Mouse (Mus musculus) intestine, postnatal 0 days (tissue): Measurements from ENCODE around the gene Cdv3. TPM values are rescaled to one million over a fixed set of nuclear protein-coding genes. Genes with fewer than 3 reads are reported as not detected.
"Not testable (repeated sequence)": the region's sequence is repeated elsewhere in the genome, so short reads cannot be mapped to it uniquely, and the experiment has no call there.

Experiments
- ATAC-seq: fragments of 200-750 bp; cut with Nextera tagmentation; 2 replicates; pipeline ENCODE4 v1.8.0; 2017; ENCODE audit warnings: mild to moderate bottlenecking, moderate TSS enrichment, moderate library complexity
- H3K27ac ChIP-seq: fragments of 300-500 bp; sonication (generic); 2 replicates; pipeline ENCODE4 v1.5.1; 2014; ENCODE audit warnings: mild to moderate bottlenecking, low read depth, low read length, moderate library complexity
- H3K27me3 ChIP-seq: fragments of 300-500 bp; sonication (generic); replicated peaks from 2 replicates; pipeline ENCODE4 v1.6.1; 2014; ENCODE audit warnings: low read length, mixed read lengths; ENCODE audit not compliant: control insufficient read depth, insufficient read depth
- H3K36me3 ChIP-seq: fragments of 300-500 bp; sonication (generic); 2 replicates; pipeline ENCODE4 v1.6.1; 2014; ENCODE audit warnings: mild to moderate bottlenecking, moderate library complexity; ENCODE audit not compliant: control insufficient read depth, insufficient read depth
- H3K4me1 ChIP-seq: fragments of 300-500 bp; sonication (generic); replicated peaks from 2 replicates; pipeline ENCODE4 v1.6.1; 2014; ENCODE audit warnings: antibody characterized with exemption, low read length, mixed read lengths; ENCODE audit not compliant: control insufficient read depth, insufficient read depth
- H3K4me2 ChIP-seq: fragments of 300-500 bp; sonication (generic); replicated peaks from 2 replicates; pipeline ENCODE4 v1.6.1; 2014; ENCODE audit warnings: low read depth, mild to moderate bottlenecking, moderate library complexity
- H3K4me3 ChIP-seq: fragments of 300-500 bp; sonication (generic); 2 replicates; pipeline ENCODE4 v1.5.1; 2014; ENCODE audit warnings: low read depth, low read length
- H3K9ac ChIP-seq: fragments of 300-500 bp; sonication (generic); 2 replicates; pipeline ENCODE4 v1.6.1; 2014; ENCODE audit warnings: mild to moderate bottlenecking, low read depth, low read length
- H3K9me3 ChIP-seq: fragments of 300-500 bp; sonication (generic); 2 replicates; pipeline ENCODE4 v1.6.1; 2016; ENCODE audit warnings: mixed run types; ENCODE audit not compliant: control insufficient read depth
- CTCF ChIP-seq: sonication (generic); IDR thresholded peaks from 2 replicates; pipeline ENCODE4 v1.5.1; 2016; ENCODE audit warnings: low read depth, mild to moderate bottlenecking, control low read depth, antibody characterized with exemption, moderate library complexity
- WGBS: fragments of 180-500 bp; shearing (Covaris S2); extraction: QIAGEN DNeasy Blood & Tissue Kit; methylation state at CpG from one replicate; pipeline ENCODE4 v1.1.7; 2014; 5-methylcytosine and 5-hydroxymethylcytosine counted together
- polyA plus RNA-seq: library from polyadenylated mRNA; unstranded; fragments of >200 nt; fragmentation: Nextera tagmentation; extraction: Ambion mirVana; gene quantifications from 2 replicates; pipeline ENCODE4 v1.2.1, GENCODE M21; 2015

The Cdv3 gene
- polyA plus RNA-seq, 1 experiment from 2014 or later = 38.8 TPM

DNA sequence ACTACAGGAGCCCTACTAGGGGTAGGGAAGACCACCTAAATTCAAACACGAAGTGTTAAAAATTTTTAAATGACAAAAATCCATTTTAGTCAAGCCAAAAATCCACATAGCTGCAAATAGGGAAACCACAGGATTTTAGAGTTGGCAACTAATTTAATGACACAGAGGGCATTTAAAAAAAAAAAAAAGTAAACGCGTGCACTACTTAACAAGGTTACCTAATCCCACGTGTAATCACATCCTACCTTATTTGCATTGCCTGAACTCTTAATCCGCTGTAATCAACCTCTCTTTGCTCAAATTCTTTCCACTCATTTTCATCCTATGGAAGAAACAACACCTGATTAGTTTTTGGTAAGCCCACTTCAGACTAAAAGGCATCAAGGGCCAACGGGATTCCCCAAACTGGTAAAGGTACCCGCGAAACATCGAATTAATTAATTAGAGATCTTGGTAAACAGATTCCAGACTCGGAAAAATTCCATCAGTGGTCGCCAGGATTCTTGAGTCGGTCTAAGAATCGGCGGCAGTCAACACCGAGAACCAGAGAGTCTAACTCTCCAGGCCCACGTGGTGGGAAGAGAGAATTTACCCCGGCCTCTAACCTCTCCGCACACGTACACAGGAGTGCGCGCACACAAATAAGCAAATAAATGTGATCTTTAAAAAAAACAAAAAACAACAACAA is 1.8 kb downstream of the Cdv3 start:
- H3K9ac ChIP-seq = peak overlapping the region; percentile 94
- H3K27me3 ChIP-seq = no peaks in the 10 kb centered on the region
- H3K27ac ChIP-seq = peak overlapping the region; percentile 98
- H3K36me3 ChIP-seq = 0 out of 2 replicates have a peak, but pooled peaks cover 4% of the 10 kb centered on the region
- TF ChIP-seq CTCF = no peak
- H3K9me3 ChIP-seq = no peaks in the 10 kb centered on the region
- no peaks in the 10 kb centered on the region; the same call in 1 of the 2 replicates for H3K4me1 ChIP-seq
- WGBS = 1% methylated on average over 21 of the region's 21 CpGs
- peak overlapping the region; percentile 80 for H3K4me3 ChIP-seq
- peak overlapping the region; percentile 82 for H3K4me2 ChIP-seq
- no peak for ATAC-seq

DNA sequence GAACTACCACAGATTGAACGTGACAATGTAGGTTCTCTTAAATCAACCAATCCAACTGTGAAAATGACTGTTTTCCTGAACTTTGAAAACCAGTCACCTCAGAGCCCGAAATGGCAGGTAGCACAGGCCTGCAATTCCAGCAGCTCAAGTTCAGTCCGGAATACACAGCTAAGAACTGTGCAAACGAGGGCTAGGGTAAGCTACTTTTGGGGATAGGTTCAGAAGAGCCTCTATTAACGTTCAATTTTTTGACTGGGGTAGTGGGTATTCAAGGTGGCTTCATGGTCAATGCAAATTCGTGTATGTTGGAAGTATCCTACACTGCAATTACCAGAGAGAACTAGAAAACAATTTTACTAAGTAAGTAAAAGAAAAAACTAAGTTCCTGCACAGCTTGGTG is 2.6 kb downstream of the Cdv3 start:
- WGBS = 45% methylated on average over 6 of the region's 6 CpGs

DNA sequence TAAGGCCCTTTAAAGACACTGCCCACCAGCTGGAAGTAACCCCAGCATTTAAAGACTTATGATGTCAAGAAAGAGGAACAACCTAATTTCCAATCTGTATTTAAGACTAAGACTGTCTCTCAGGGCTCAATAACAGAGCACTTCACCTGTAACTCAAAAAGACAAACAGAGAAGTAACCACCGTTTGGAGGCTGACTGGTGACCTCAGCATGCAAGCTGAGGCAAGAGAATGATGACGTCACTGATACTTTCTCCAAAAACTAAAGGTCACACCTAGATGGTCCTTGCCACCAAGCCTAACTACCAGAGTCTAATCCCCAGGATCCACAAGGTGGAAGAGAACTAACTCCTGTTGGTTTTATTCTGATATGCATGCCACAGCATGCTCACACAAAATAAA is 5.0 kb downstream of the Cdv3 start:
- Histone ChIP-seq H3K4me1 (no peaks in the 10 kb centered on the region), H3K4me3 (no peak overlapping the region), H3K36me3 (peaks cover 28% of the 10 kb centered on the region), H3K9ac (no peak overlapping the region), H3K9me3 (no peaks in the 10 kb centered on the region), H3K27ac (no peak overlapping the region), H3K27me3 (no peaks in the 10 kb centered on the region), H3K4me2 (no peak overlapping the region)
- ATAC-seq = no peak
- 51% methylated on average over 2 of the region's 2 CpGs for WGBS
- TF ChIP-seq CTCF = no peak

More for the DNA sequence above, 2.6 kb downstream of the Cdv3 start:
- peak overlapping the region; percentile 11; the same call in 1 of the 2 replicates for H3K4me3 ChIP-seq
- no peak overlapping the region for H3K9ac ChIP-seq
- ATAC-seq = no peak
- TF ChIP-seq CTCF = no peak
- H3K4me2 ChIP-seq = peak overlapping the region; percentile 82
- peaks cover 10% of the 10 kb centered on the region; the same call in 1 of the 2 replicates for H3K36me3 ChIP-seq
- no peak overlapping the region for H3K27ac ChIP-seq
- no peaks in the 10 kb centered on the region for H3K27me3 ChIP-seq
- H3K4me1 ChIP-seq = no peaks in the 10 kb centered on the region; the same call in 1 of the 2 replicates
- H3K9me3 ChIP-seq = no peaks in the 10 kb centered on the region

DNA sequence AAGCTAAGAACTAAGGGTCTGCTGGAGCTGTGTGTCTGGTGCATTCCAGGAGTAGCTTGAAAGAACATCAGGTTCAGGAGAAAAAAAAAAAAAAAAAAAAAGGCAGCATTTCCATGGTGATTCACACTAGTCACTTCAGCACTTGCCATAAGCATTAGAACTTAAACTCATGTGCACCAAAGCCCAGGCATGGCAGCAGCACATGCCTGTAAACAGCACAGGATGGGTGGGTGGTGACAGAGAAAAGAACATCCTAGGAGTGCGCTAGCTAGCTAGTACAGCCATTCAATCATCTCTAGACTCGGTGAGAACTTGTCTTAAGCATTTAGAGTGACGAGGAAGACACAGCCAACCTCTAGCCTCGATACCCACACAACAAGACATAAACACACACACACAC is 7.1 kb downstream of the Cdv3 start:
- Histone ChIP-seq H3K4me1 (no peaks in the 10 kb centered on the region), H3K27ac (0 out of 2 replicates have a peak overlapping the region, but pooled peaks have one; percentile 29), H3K36me3 (peaks cover 28% of the 10 kb centered on the region), H3K27me3 (no peaks in the 10 kb centered on the region), H3K4me3 (no peak overlapping the region), H3K9me3 (no peaks in the 10 kb centered on the region), H3K4me2 (no peak overlapping the region), H3K9ac (no peak overlapping the region)
- WGBS = 84% methylated on average over 4 of the region's 4 CpGs
- ATAC-seq = no peak
- no peak for TF ChIP-seq CTCF

DNA sequence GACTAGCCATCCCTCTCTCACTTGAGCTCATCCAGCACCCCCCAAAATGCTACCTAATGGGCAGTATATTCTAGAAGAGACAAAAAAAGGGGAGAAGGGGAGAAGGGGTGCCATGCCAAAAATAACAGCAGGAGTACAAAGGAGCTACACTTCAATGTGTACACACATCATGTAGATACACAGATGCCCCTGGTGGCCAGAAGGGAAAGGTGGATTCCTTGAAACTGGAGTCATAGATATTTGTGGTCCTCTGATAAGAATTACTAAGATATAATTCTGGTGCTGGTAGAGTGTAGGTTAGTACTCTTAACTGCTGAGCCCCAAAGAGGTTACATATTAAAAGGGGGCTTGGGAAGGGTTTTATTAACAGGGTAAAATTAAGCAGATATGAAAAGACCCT is 7.7 kb downstream of the Cdv3 start:
- peaks cover 28% of the 10 kb centered on the region for H3K36me3 ChIP-seq

DNA sequence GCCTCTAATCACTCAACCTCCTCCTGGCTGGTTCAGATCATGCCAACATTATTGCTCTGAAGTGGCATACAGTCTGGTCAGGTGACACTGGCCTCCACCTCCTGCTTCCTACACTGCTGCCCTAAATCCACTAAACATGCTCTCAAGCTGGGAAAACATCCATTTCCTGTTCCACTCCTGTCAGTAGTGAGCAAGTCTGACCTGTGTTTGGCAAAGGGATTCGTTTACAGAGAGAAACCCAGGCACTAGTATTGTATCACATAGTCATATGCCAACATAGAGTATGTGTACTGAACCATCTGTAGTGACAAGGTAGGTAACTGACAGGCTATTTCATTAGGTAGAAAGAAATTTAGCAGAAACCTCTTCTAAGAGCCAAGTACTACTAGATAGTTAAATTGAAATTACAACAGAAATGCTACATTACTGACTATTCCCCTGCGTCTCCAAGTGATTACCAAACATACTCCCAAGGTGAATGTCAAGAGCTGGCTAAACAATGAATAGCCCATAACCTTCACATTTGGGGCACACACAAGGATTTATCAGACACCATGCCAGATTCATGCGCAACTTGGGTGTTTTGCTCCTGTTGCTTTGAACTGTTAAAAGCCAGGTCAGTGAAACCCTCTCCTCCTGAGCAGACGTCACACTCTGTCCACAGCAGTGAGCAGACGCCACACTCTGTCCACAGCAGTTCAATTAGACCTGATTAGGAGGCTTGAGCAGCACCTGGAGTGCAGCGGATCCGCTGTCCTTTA is 12.0 kb downstream of the Cdv3 start:
- 77% methylated on average over 5 of the region's 7 CpGs for WGBS
- H3K9ac ChIP-seq, H3K4me2 ChIP-seq, ATAC-seq, H3K9me3 ChIP-seq, H3K4me3 ChIP-seq, H3K4me1 ChIP-seq, H3K27ac ChIP-seq, H3K27me3 ChIP-seq: not testable (repeated sequence)
- peaks cover 49% of the 10 kb centered on the region for H3K36me3 ChIP-seq

More for the DNA sequence above, 7.7 kb downstream of the Cdv3 start:
- TF ChIP-seq CTCF = peak; percentile 57
- no peaks in the 10 kb centered on the region for H3K4me1 ChIP-seq
- H3K27me3 ChIP-seq = no peaks in the 10 kb centered on the region
- H3K9ac ChIP-seq = no peak overlapping the region
- no peak overlapping the region for H3K27ac ChIP-seq
- no peak overlapping the region for H3K4me2 ChIP-seq
- no peak overlapping the region for H3K4me3 ChIP-seq
- ATAC-seq = no peak
- H3K9me3 ChIP-seq = no peaks in the 10 kb centered on the region
